Mouse (Mus musculus) CH12.LX (cell line): ENCODE results near the gene Ptges3.

Source experiments
- CTCF ChIP-seq, 2 experiments: IDR thresholded peaks in 1 of 2; conservative IDR thresholded peaks in 1 of 2; 2 replicates each; pipeline ENCODE4 v1.5.1; 2011 to 2012; ENCODE audit warnings: low read depth in 2 of 2, low read length in 2 of 2, improper control_type of control experiment in 1 of 2, inconsistent platforms in 1 of 2, mild to moderate bottlenecking in 1 of 2, moderate library complexity in 1 of 2
- E2F4 ChIP-seq: IDR thresholded peaks from 2 replicates; pipeline ENCODE4 v1.6.1; 2011; ENCODE audit warnings: low read depth, low read length, improper control_type of control experiment; ENCODE audit not compliant: insufficient replicate concordance
- EP300 ChIP-seq: IDR thresholded peaks from 2 replicates; pipeline ENCODE4 v1.6.1; 2011; ENCODE audit warnings: low read length, improper control_type of control experiment
- MAX ChIP-seq: IDR thresholded peaks from 2 replicates; pipeline ENCODE4 v1.6.1; 2011; ENCODE audit warnings: low read length, improper control_type of control experiment
- MXI1 ChIP-seq: IDR thresholded peaks from 2 replicates; pipeline ENCODE4 v1.6.1; 2011; ENCODE audit warnings: mild to moderate bottlenecking, low read depth, low read length, improper control_type of control experiment
- MYC ChIP-seq: IDR thresholded peaks from 2 replicates; pipeline ENCODE4 v1.6.1; 2011; ENCODE audit warnings: low read depth, mild to moderate bottlenecking, improper control_type of control experiment, low read length
- NELFE ChIP-seq: IDR thresholded peaks from 2 replicates; pipeline ENCODE4 v1.6.1; 2011; ENCODE audit warnings: low read depth, low read length, improper control_type of control experiment
- NRF1 ChIP-seq: IDR thresholded peaks from 2 replicates; pipeline ENCODE4 v1.6.1; 2014; ENCODE audit warnings: low read depth, mild to moderate bottlenecking, inconsistent platforms, low read length, improper control_type of control experiment, moderate library complexity
- POLR2A ChIP-seq: IDR thresholded peaks from 2 replicates; pipeline ENCODE4 v1.6.1; 2011; ENCODE audit warnings: low read depth, mild to moderate bottlenecking, improper control_type of control experiment, low read length
- ZNF384 ChIP-seq: IDR thresholded peaks from 2 replicates; pipeline ENCODE4 v1.6.1; 2012; ENCODE audit warnings: low read depth, low read length, improper control_type of control experiment, inconsistent platforms

GRCm38 (mm10) chr10:128124831-128125230 lies 66.1 kb downstream of the Ptges3 start:
- TF ChIP-seq EP300 (no peak), CTCF (conservative IDR thresholded peaks at IDR 0.05 in 1 of 2, IDR thresholded peaks at IDR 0.05 in 1 of 2; ENCODE audit: low read depth in 2 of 2, low read length in 2 of 2) (no peak), ZNF384 (no peak), MYC (no peak), E2F4 (no peak), NELFE (no peak), NRF1 (no peak), MXI1 (no peak), POLR2A (no peak), MAX (no peak)
